Mouse (Mus musculus): ENCODE measurements at regions not wholly inside any gene's neighbourhood (a gene's known extent, or its start where the extent isn't known, plus 50 kb on each side); places are given as distances from the start of the nearest gene placed in this dataset.
"Not testable (repeated sequence)": the region's sequence is repeated elsewhere in the genome, so short reads cannot be mapped to it uniquely, and the experiment has no call there.

DNA sequence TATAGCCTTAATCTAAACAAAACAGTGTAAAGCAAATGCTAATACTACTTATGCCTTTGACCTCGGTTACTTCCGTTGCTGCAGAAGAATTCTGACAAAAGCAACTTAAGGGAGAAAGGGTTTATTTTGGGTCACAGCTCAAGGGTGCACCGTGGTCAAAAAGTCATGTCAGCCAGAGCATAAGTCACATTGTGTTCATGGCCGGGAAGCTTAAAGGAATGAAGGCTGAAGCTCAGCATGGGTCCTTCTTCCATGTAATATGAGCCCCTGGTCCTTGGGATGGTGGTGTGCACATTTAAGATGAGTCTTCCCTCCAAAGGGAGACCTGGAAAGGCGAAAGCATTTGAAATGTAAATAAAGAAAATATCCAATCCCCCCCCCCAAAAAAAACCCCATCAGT, 212.1 kb upstream of the Tbl1xr1 start:
- DNase-seq (ENCODE audit: low spot score in 2 of 2): no peak

DNA sequence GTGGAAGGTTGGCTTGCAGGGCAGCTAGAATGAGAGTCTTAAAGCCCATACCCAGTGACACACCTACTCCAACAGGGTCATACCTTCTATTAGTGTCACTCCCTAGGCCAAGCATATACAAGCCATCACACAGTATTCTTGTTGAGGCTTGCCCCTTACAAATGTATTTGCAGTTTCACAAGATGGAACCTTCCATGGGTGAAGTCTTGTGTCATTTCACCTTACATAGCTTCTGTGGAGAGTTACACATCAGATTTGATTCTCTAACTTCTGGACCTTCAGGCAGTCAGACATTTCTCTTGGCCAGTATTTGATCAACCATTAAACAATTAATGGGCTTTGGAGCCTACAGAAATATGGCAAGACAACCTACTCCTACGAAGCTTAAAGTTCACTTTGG, 210.6 kb upstream of the Tbl1xr1 start:
- DNase-seq (ENCODE audit: low spot score in 2 of 2): no peak

DNA sequence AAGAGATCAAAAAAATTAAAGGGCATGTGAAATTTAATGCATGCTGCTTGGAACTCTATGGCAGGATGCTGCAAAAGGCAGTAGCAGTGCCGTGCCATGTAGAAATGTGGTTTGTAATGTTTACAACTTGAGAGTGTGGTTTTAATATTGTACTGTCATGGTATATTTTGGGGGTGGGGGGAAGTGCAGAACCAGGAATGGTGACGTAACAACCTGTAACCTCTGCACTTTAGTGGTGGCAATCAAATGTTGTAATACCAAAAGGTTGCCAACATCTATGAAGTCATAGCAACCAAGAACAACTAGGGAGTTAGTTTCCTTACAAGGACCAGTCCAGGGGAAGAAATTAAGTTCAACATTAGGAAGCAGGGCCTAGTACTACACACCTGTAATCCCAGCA, 198.1 kb upstream of the Tbl1xr1 start:
- DNase-seq (ENCODE audit: low spot score in 2 of 2): no peak

DNA sequence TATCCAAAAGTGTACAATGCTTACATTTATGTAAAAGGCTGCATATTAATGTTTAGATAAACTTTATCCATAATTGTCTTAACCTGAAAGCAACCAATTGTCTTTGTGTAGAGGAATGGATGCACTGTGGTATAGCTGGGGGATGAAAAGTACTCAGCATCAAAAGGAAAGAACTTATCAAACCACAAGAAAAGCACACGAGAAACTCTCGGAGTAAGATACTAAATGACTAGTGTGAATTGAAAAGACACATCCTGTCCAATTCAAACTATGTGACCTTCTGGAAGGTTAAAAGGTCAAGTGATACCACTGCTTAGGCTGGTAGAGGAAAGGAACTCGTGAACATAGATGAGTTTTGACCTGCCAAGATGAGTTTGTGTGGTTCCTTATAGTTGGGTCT, 192.2 kb upstream of the Tbl1xr1 start:
- DNase-seq (ENCODE audit: low spot score in 2 of 2): no peak

DNA sequence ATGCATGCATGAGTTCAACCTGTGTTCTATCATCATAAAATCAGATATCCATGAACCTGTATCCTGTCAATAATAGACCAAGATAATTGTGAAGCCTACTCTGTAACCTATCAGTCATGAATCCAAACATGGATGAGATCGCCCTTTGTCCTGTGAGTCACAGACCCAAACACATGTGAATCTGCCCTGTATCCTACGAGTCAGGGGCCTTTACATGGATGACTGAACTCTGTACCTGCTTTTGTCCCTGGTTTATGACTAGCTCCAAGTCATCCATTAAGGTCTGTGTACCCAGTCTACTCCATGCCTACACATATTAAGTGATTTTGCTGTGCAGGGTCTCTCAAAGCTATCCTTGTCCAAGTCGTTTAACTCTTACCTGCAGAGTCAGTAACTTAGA, 187.7 kb upstream of the Tbl1xr1 start:
- DNase-seq (ENCODE audit: low spot score in 2 of 2): no peak

DNA sequence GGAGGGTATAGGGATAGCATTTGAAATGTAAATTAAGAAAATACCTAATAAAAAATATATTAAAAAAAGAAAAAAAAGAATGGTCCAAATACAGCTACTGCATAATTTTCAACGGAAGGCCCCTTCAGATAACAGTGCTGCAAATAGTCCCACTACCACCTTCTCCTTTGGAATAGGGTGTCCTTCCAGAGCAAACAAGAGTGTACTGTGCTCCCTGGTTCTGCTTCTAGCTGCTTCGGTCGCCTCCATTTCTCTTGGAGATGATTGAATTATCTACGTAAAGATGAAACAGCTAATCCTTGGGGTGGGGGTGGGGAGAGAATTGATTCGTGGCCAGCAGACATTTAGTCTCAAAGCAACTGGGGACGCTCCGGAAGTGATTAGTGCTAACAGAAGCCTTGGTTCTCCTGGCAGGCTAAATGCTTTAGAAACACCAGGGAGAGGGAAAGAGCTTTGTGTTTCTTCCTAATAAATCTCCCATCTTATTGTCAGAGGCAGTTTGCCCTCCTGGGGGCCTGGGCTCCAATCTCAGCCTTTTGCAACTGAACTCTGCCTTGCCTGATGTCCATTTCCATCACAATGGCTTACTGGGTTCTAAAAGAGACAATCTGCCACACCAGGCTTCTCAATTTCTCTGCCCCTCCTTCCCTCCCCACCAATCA, 184.5 kb upstream of the Tbl1xr1 start:
- no peak for DNase-seq (ENCODE audit: low spot score in 2 of 2)

DNA sequence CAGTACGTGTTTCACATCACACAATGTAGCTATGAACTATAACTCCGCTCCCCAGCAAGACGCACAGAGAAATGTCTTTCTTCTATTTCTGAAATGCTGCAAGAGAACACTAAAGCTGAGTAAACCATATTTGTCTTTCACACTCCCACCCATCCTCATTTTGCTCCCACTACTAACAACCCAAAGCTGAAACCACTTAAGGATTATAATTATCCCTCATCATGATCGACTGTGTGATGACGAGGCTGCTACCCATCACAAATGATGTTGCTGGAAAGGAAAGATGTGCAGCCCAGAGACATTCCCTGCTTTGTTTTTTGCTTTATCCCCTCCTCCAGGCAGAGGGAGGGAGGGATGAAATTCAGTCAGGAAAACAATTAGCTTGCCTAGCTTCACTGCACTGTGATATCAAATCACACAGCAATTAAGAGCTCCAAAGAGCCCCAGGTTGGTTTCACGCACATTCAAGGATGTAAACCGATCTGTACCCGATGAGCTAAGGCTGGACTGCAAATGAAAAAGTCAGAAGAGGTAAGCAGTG, 183.5 kb upstream of the Tbl1xr1 start:
- no peak for DNase-seq (ENCODE audit: low spot score in 2 of 2)

DNA sequence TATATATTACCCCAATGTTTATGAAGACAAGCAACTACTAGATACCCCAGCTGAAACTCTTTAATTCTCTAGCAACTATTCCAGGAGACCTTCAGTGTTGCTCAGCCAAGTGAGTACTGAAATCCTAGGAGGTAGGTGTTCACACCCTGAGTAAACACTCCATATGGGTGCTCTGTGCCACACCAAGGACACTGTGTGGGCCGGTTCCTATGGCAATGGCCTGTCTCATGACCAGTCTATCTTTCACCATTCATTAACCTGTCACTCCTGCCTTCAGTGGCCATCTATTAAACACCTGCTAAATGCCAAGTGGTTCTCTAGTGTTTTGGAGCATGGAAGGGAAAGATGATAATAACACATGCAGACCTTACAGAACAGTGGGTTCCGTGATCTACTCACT, 180.9 kb upstream of the Tbl1xr1 start:
- no peak for DNase-seq (ENCODE audit: low spot score in 2 of 2)

DNA sequence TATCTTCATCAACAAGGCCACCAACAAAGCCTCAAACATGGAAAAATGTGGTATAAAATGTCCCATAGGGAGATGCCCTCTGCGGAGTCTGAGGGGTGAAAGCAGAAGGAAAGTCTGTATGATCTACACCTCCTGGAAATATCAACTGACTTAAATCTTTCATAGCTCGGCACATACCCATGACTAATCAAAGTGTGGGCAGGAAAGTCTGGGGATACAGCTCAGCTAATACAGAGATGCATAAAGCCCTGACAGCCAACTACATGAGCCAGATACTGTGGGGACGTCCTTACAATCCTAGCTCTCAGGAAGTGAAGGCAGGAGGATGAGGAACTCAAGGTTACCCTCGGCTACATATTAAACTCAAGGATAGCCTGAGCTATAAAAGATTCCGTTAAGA, 178.2 kb upstream of the Tbl1xr1 start:
- no peak for DNase-seq (ENCODE audit: low spot score in 2 of 2)

DNA sequence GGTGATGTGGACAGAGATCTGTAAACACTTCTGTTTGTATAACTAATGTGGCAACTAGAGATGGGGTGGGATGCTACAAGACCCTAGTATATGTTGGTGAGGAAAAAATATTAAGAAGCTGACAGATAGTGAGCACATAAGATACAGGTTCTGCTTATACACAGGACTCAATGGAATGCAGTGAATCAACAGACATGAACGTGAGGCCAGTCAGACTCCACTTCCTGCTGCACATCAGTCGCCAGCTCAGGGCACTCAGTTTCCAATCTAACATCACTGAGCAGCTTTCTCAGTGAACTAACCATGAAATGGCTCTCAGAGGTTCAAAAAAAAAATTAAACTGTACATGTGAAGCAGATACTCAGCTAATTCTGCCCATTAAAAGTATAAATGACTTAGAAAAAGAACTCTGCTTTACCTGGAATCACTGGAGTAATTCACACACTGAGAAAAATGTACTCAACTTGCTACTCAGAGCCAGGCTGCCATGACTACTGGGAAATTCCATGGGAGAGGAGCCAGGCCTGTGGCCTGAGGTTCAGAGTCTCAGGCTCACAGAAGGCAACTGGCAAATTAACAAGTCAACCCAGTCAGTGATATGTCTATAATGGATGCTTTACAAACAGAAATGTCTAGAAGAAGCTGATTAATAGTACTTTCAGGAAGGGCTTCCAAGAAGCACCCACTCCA, 170.9 kb upstream of the Tbl1xr1 start:
- DNase-seq (ENCODE audit: low spot score in 2 of 2): no peak

DNA sequence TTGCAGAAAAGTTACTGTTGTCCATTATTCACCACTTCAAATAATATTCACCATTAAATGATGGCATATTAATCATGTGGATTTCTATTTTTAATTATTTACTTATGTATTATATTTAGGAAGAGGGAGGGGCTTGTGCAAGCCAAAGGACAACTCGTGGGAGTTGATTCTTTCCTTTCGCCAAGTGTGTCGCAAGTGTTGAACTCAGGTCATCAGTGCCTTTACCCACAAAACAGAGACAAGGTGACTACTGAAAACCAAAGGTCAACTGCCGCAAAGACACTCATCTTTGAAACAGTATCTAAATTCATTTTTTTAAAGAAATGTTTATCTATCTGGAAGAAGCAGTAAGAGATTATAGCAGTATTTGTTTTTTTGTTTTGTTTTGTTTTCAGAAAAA, 167.6 kb upstream of the Tbl1xr1 start:
- no peak for DNase-seq (ENCODE audit: low spot score in 2 of 2)

DNA sequence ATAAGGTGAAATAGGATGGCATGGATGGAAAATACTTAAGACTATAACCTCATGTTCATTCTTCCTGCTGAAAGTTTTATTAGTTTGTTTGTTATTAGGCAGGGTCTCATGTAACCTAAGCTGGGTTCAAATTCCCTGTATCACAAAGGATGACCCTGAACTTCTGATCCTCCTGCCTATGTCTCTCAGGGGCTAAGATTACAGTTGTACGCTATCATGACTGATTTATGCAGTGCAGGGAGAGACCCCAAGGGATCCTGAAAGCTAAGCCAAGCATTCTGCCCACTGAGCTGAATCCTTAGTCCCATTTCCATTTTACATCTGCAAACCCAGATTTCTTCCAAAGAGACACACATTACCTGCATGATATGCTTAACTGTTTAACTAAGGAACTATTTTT, 166.4 kb upstream of the Tbl1xr1 start:
- DNase-seq (ENCODE audit: low spot score in 2 of 2): no peak

DNA sequence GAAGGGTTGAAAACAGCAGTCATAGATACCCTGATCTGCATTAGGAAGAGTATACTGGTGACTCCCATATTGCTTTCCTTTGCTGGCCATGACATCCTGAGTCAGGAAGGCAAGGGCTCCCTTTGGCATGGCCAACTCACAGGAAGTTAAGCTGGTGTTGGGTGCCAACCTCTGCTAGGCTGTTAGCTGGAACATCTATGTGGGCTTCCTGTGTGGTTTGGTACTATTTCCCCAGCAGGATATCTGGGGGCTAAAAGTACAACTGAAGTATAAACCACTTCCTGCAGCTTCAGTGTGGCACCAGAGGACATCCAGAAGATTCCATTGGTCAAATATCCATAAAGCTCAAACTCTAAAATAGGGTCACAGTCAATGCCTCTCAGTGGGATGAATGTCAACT, 165.4 kb upstream of the Tbl1xr1 start:
- no peak for DNase-seq (ENCODE audit: low spot score in 2 of 2)

DNA sequence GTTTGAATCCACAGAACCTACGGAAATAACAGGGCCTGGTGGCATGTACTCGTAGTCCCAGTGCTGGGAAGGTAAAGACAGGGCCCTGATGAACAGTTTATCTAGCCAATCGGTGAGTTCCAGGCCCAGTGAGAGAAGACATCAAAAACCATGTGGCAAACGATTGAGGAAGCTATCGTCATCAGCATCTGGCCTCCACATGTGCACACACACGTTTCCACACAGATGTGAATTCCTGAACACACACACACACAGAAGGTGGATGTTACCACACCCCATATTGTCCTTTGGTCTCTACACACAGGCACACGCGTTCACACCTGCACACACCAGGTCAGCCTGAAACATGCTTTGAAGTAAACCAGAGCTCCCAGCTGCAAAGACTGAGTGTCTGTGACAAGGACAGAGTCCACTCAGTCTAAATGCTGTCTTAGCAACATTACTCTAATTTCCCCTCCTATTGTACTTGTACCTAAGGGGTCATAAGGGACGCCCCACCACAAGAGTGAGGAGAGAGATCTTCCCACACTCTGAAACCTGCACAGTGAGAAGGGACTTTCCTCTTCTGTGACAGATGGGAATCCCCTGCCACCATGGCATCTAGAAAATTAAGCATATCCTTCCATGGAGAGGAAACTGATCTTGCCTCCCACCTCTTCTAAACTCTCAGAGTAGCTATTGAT, 159.1 kb upstream of the Tbl1xr1 start:
- no peak for DNase-seq (ENCODE audit: low spot score in 2 of 2)

DNA sequence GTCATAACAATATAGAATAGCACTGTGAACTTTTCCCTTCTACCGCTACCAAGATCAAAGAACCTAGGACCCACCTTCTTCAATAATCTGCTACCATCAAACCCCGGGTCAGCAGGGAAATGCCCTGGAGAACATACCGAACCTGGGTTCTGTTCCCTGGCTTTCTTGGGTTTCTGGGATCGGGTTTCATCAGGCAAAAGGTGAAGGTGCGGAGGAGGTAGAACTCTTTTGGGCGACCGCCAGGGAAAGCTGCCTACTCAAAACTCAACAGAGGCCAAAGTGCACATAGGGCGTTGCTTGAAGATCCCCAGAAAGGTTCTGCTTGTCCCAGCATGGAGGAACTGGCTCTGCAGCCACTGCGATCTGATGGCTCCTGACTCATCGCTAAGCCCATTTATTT, 158.0 kb upstream of the Tbl1xr1 start:
- DNase-seq (ENCODE audit: low spot score in 2 of 2): no peak

DNA sequence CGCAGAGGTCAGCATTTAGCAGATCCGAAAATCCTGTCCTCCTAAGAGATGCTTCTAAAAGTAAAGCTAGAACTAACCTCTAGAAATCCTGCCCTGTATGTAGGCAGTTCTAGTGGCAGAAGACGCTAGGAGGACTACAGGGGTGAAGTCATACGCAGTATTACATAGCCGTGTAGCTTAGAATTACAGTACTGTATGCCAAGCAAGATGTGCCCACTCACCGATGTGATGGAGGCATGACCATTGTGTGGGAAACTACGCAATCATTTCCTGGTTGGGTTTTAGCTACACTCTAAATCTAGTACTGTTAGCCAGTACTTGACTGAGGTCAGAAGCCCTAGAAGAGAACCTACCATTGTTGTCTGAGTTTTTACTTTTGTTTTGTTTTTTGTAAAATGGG, 156.5 kb upstream of the Tbl1xr1 start:
- no peak for DNase-seq (ENCODE audit: low spot score in 2 of 2)

DNA sequence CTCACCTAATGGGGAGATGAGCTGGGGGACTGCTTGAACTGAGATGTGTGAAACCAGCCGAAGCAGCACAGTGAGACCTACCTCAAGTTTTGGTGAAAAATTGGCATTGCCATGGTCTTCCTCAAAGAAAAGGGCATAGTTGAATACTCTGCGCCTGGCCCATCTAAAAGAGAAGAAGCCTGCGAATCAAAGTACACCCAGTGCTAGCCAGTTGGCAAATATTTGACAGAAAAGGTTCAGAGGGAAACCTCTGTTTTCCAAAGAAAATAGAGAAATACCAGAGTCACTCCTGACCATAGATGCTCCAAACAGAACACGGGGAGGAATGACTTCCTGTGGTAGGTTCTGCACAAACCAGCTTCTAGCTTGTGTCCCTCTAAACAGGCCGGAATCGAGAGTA, 144.5 kb upstream of the Tbl1xr1 start:
- DNase-seq (ENCODE audit: low spot score in 2 of 2): no peak

DNA sequence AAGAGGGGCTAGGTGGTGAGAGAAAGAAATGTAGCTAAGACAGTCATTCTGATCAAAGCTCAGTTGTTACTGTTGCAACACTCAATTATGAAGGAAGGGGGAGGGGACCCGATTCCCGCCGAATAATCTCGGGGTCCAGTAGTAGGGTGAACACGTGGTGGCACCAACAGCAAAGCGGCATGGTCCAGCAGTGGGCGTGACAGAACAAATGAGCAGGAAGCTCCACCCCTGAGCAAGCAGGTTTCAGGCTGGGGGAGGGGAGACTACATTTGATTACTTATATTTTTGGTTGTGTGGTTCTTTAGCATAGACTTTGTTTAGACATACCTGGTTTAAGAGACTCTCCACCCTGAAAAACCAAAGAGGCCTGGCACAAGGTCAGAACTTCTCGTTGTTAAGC, 143.8 kb upstream of the Tbl1xr1 start:
- not testable (repeated sequence) for DNase-seq (ENCODE audit: low spot score in 2 of 2)

DNA sequence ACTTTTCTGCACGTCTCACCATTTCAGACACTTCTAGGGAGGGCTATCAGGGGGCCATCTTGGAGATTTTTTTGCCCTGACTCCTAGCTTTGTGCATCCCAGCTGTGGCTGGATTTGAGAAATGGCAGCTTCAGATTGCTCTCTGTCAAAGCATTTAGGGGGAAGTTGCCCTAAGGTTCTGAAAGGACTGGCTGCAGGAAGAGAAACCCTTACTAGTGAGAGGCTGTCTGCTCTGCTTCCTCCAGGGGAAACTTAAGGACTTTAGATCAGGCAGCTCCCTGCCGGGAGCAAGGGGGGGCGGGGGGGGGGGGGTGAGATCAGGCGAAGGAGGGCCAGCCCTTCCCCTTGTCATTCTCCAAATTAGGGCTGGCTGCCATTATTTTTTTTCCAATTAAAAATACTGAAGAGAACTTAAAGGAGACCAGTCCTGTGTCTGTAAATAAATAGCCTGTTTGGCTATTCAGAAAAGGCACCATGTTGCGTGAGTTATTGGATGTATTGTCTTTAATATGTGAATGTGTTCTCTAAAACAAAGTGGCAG, 141.7 kb upstream of the Tbl1xr1 start:
- no peak for DNase-seq (ENCODE audit: low spot score in 2 of 2)

DNA sequence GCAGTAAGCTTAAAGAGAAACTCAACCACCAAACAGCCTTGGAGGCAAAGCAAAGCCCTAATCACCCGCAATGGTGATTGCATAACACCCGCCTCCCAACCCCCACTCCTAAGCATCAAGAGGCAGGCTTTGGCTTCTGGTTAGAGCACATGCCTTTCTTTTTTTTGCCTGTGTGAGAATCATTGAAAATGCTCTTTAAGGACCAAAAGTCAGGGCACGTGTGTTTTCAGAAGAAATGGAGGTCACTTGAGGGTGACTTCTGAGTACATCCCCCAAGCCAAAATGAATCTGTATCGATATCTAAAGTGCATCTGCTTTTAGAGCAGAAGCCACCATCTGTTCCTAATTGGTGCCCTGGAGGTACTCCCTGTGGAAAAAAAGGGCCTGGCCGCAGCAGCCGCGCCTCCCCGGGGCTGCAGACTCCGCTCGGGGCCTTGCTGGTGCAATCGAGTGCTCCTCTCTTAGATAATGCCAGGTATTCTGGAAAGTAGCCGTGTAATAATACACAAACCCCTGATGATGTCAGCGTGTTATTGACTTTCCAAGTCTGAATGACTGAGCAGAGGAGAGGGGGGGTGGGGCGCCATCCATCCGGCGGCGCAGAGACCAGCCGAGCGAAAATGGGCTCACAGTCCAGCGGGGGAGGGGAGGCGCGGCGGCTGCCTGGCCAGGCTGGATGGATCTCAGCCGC, 140.7 kb upstream of the Tbl1xr1 start:
- DNase-seq (ENCODE audit: low spot score in 2 of 2): peak; percentile 71 to 90

DNA sequence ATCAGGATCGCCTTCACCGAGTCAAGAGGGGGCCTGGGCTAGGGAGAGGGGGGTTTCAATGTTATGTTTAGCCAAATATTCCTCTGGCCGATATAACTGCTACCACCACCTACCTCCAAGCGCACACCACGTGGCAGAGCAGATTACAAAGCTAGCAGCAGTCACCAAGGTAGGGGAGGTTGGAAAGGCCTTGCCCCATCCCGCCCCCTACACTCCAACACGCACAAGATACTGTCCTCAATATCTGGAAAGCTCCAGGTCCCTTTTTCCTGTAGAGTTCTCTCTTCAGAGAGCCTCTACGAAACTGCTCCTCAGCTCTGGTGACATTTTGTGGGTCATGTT, 140.2 kb upstream of the Tbl1xr1 start:
- DNase-seq (ENCODE audit: low spot score in 2 of 2): no peak

DNA sequence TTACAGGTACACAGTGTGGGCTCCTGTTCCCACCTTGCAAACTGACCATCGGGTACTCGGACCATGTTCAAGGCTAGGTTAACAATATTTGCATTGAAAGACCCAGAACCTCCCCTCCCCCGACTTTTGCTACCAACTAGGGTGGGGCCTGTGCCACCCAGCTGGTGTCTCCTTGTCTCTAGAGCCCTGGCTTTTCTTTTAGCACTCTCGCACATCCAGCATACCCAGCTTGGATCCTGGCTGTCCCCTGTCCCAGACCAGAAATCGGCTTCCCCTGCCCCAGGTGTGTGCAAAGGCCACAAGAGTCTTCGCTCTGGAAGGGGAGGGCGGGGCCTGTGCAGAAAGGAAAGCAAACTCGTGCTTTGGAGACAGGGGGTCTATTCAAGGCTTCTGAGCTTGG, 139.8 kb upstream of the Tbl1xr1 start:
- peak; percentile 34 to 38 for DNase-seq (ENCODE audit: low spot score in 2 of 2)

Measured in spleen, postnatal 10 days (tissue).